Mouse (Mus musculus) CH12.LX (cell line): Measurements from ENCODE around the gene Ccdc85a. TPM values are rescaled to one million over a fixed set of nuclear protein-coding genes. Genes with fewer than 3 reads are reported as not detected.

Source experiments
- DNase-seq: peaks from one replicate; pipeline ENCODE4 v3.0.0-alpha.2; 2013; ENCODE audit errors: extremely low read depth
- H3K27ac ChIP-seq: 2 replicates; pipeline ENCODE4 v1.5.1; 2012; ENCODE audit warnings: low read depth, mild to moderate bottlenecking, control low read depth, moderate library complexity; ENCODE audit not compliant: insufficient read depth
- H3K27me3 ChIP-seq: replicated peaks from 2 replicates; pipeline ENCODE3; 2012; ENCODE audit warnings: inconsistent platforms
- H3K36me3 ChIP-seq, 2 experiments: replicated peaks in 1 of 2; 2 replicates each; pipeline versions ENCODE3 to v1.6.1; 2012; ENCODE audit warnings: inconsistent platforms in 1 of 2, low read length in 1 of 2, mild to moderate bottlenecking in 1 of 2, mixed read lengths in 1 of 2, moderate library complexity in 1 of 2; ENCODE audit not compliant: control insufficient read depth in 1 of 2, insufficient read depth in 1 of 2
- H3K4me1 ChIP-seq, 2 experiments: 2 replicates each; pipeline ENCODE4 v1.6.1; 2012; ENCODE audit warnings: inconsistent platforms in 1 of 2, moderate library complexity in 1 of 2; ENCODE audit not compliant: insufficient read depth in 2 of 2, control insufficient read depth in 1 of 2
- H3K4me2 ChIP-seq: 2 replicates; pipeline ENCODE4 v1.6.1; 2012; ENCODE audit warnings: low read depth, mild to moderate bottlenecking, control low read depth; ENCODE audit not compliant: poor library complexity, insufficient read depth, severe bottlenecking
- H3K4me3 ChIP-seq, 3 experiments: fragments of 150-350 bp in 1 of 3; sonication (generic) in 1 of 3; replicated peaks in 1 of 3; 2 replicates each; pipeline versions ENCODE3 to v1.5.1; 2011 to 2012; ENCODE audit warnings: low read depth in 2 of 3, low read length in 2 of 3, mild to moderate bottlenecking in 2 of 3, moderate library complexity in 2 of 3, control low read depth in 1 of 3, improper control_type of control experiment in 1 of 3, inconsistent platforms in 1 of 3, mixed read lengths in 1 of 3; ENCODE audit not compliant: poor library complexity in 1 of 3
- H3K79me2 ChIP-seq: replicated peaks from 2 replicates; pipeline ENCODE4 v1.6.1; 2012; ENCODE audit warnings: mild to moderate bottlenecking, moderate library complexity; ENCODE audit not compliant: control insufficient read depth, poor library complexity, insufficient read depth, severe bottlenecking; ENCODE audit errors: extremely low read depth
- H3K9ac ChIP-seq: 2 replicates; pipeline ENCODE4 v1.6.1; 2012; ENCODE audit warnings: low read depth, mild to moderate bottlenecking, control low read depth, moderate library complexity; ENCODE audit not compliant: insufficient read depth
- H3K9me3 ChIP-seq: replicated peaks from 2 replicates; pipeline ENCODE3; 2012; ENCODE audit warnings: low read length, inconsistent platforms, mixed read lengths
- E2F4 ChIP-seq: IDR thresholded peaks from 2 replicates; pipeline ENCODE4 v1.6.1; 2011; ENCODE audit warnings: low read depth, low read length, improper control_type of control experiment; ENCODE audit not compliant: insufficient replicate concordance
- EP300 ChIP-seq: IDR thresholded peaks from 2 replicates; pipeline ENCODE4 v1.6.1; 2011; ENCODE audit warnings: low read length, improper control_type of control experiment
- ETS1 ChIP-seq: conservative IDR thresholded peaks from 2 replicates; pipeline ENCODE4 v1.6.1; 2012; ENCODE audit warnings: low read depth, mild to moderate bottlenecking, inconsistent platforms, low read length, improper control_type of control experiment, moderate library complexity
- GABPA ChIP-seq: IDR thresholded peaks from 2 replicates; pipeline ENCODE4 v1.6.1; 2012; ENCODE audit warnings: low read depth, low read length, improper control_type of control experiment, inconsistent platforms; ENCODE audit not compliant: insufficient replicate concordance
- HCFC1 ChIP-seq: IDR thresholded peaks from 2 replicates; pipeline ENCODE4 v1.6.1; 2012; ENCODE audit warnings: low read depth, mild to moderate bottlenecking, inconsistent platforms, low read length, improper control_type of control experiment
- IRF4 ChIP-seq: IDR thresholded peaks from 2 replicates; pipeline ENCODE4 v1.6.1; 2014; ENCODE audit warnings: low read depth, mild to moderate bottlenecking, inconsistent platforms, low read length, improper control_type of control experiment
- JUN ChIP-seq: IDR thresholded peaks from 2 replicates; pipeline ENCODE4 v1.6.1; 2011; ENCODE audit warnings: low read depth, mild to moderate bottlenecking, low read length, improper control_type of control experiment, moderate library complexity; ENCODE audit not compliant: insufficient read depth
- KAT2A ChIP-seq: IDR thresholded peaks from 2 replicates; pipeline ENCODE4 v1.6.1; 2012; ENCODE audit warnings: low read length, improper control_type of control experiment, inconsistent platforms; ENCODE audit not compliant: insufficient replicate concordance
- MAFK ChIP-seq: IDR thresholded peaks from 2 replicates; pipeline ENCODE4 v1.6.1; 2011; ENCODE audit warnings: low read length, improper control_type of control experiment; ENCODE audit not compliant: insufficient replicate concordance
- MYC ChIP-seq: IDR thresholded peaks from 2 replicates; pipeline ENCODE4 v1.6.1; 2011; ENCODE audit warnings: low read depth, mild to moderate bottlenecking, improper control_type of control experiment, low read length
- PAX5 ChIP-seq: IDR thresholded peaks from 2 replicates; pipeline ENCODE4 v1.6.1; 2012; ENCODE audit warnings: low read length, inconsistent platforms, mixed read lengths
- POLR2A ChIP-seq: IDR thresholded peaks from 2 replicates; pipeline ENCODE4 v1.6.1; 2011; ENCODE audit warnings: low read depth, mild to moderate bottlenecking, improper control_type of control experiment, low read length
- POLR2AphosphoS2 ChIP-seq: IDR thresholded peaks from 2 replicates; pipeline ENCODE4 v1.6.1; 2011; ENCODE audit warnings: low read depth, low read length, improper control_type of control experiment
- RAD21 ChIP-seq: IDR thresholded peaks from 2 replicates; pipeline ENCODE4 v1.6.1; 2011; ENCODE audit warnings: low read depth, mild to moderate bottlenecking, low read length, improper control_type of control experiment, moderate library complexity
- RCOR1 ChIP-seq: conservative IDR thresholded peaks from 2 replicates; pipeline ENCODE4 v1.6.1; 2012; ENCODE audit warnings: low read depth, mild to moderate bottlenecking, inconsistent platforms, low read length, improper control_type of control experiment
- SIN3A ChIP-seq: IDR thresholded peaks from 2 replicates; pipeline ENCODE4 v1.6.1; 2012; ENCODE audit warnings: low read length, improper control_type of control experiment, inconsistent platforms
- SMC3 ChIP-seq: IDR thresholded peaks from 2 replicates; pipeline ENCODE4 v1.6.1; 2011; ENCODE audit warnings: low read depth, low read length, improper control_type of control experiment
- TCF12 ChIP-seq: IDR thresholded peaks from 2 replicates; pipeline ENCODE4 v1.6.1; 2014; ENCODE audit warnings: low read depth, mild to moderate bottlenecking, inconsistent platforms, low read length, improper control_type of control experiment
- USF1 ChIP-seq: IDR thresholded peaks from 2 replicates; pipeline ENCODE4 v1.6.1; 2014; ENCODE audit warnings: low read depth, mild to moderate bottlenecking, inconsistent platforms, low read length, improper control_type of control experiment
- ZC3H11A ChIP-seq: IDR thresholded peaks from 2 replicates; pipeline ENCODE4 v1.6.1; 2012; ENCODE audit warnings: low read depth, mild to moderate bottlenecking, inconsistent platforms, low read length, improper control_type of control experiment
- ZMIZ1 ChIP-seq: IDR thresholded peaks from 2 replicates; pipeline ENCODE4 v1.6.1; 2012; ENCODE audit warnings: low read depth, mild to moderate bottlenecking, inconsistent platforms, low read length, improper control_type of control experiment
- dilution Hi-C: fragments of 300-500 bp; cut with MboI; formaldehyde crosslinking; loops from 2 replicates; pipeline ENCODE4 v1.14.3; 2020; ENCODE audit warnings: low sequenced_read_pairs; ENCODE audit not compliant: extremely low pct_unique_long_range_greater_than_20kb, extremely low pct_ligation_motif_present
- in situ Hi-C: fragments of 300-500 bp; cut with MboI; formaldehyde crosslinking; loops from 3 replicates; pipeline ENCODE4 v1.14.3; 2019; ENCODE audit warnings: low sequenced_read_pairs, low pct_ligation_motif_present, low pct_unique_long_range_greater_than_20kb, mixed read lengths
- polyA plus RNA-seq: library from polyadenylated mRNA; unstranded; fragments of >175 nt; gene quantifications from 2 replicates; pipeline ENCODE4 v1.2.1, GENCODE M21; 2012; ENCODE audit warnings: low read depth; ENCODE audit not compliant: insufficient read length
- total RNA-seq, 2 experiments: library from RNA; depleted of rRNA; stranded (reverse); fragments of 300-350 nt in 1 of 2; fragments of >200 nt in 1 of 2; gene quantifications; 2 replicates each; pipeline ENCODE4 v1.2.3; 2012 to 2014

Gene Ccdc85a
- total and polyA plus RNA-seq, 3 experiments, result not detected

DNA sequence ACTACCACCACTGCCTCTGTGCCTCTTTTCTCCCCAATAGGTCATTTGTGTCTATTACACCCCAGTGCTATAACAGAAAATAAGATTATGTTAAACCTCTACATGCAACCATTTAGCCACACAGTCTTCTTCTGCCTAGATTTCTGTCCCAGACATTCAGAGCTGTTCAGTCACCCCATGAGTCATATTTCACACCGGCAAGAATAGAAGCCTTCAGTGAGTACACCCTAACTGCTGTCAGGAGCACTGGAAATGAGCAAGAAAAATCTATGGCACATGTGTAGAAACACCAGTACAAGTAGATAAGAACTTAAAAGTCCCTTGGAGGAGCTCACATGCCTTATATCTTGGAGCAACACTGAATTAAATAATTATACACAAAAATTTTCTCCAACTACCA lies 125.0 kb downstream of the Ccdc85a start:
- no peak for DNase-seq
- Histone ChIP-seq H3K27me3 (no peaks in the 10 kb centered on the region), H3K4me3 (no peak overlapping the region), H3K79me2 (no peaks in the 10 kb centered on the region), H3K36me3 (no peaks in the 10 kb centered on the region), H3K4me2 (no peak overlapping the region), H3K27ac (no peak overlapping the region), H3K9ac (no peak overlapping the region), H3K9me3 (no peaks in the 10 kb centered on the region), H3K4me1 (peaks cover 0 to 9% of the 10 kb centered on the region in 2 experiments; a peak in 2 of 4 replicates)
- TF ChIP-seq POLR2A (no peak), ZMIZ1 (no peak), SIN3A (no peak), POLR2AphosphoS2 (no peak), RAD21 (no peak), RCOR1 (no peak), PAX5 (no peak), KAT2A (no peak), USF1 (no peak), MYC (no peak), IRF4 (no peak), GABPA (no peak), JUN (no peak), HCFC1 (no peak), SMC3 (no peak), E2F4 (no peak), ZC3H11A (no peak), EP300 (no peak), TCF12 (no peak), ETS1 (no peak)
- in situ Hi-C loops (no loop called here), dilution Hi-C loops (no loop called here)

- Histone ChIP-seq H3K36me3 (no peaks in the 10 kb centered on the region), H3K4me1 (peaks cover 0 to 18% of the 10 kb centered on the region in 2 experiments; a peak in 2 of 4 replicates), H3K4me2 (no peak overlapping the region), H3K4me3 (no peak overlapping the region), H3K9me3 (no peaks in the 10 kb centered on the region), H3K27me3 (no peaks in the 10 kb centered on the region), H3K79me2 (no peaks in the 10 kb centered on the region), H3K27ac (no peak overlapping the region), H3K9ac (no peak overlapping the region)
- TF ChIP-seq HCFC1 (no peak), MAFK (0 out of 2 replicates have a peak, but pooled peaks have one; percentile 15)
- DNase-seq, result peak; percentile 41
- in situ Hi-C loops, result no loop called here
- dilution Hi-C loops, result no loop called here
Measured at GRCm38 (mm10) chr11:28439877-28440276, 144.2 kb downstream of the Ccdc85a start.
